ENCODE assay signal across 8 mouse cellular contexts in genomic region chr15:79440651-79441330, GRCm38 (mm10). TPM values are rescaled to one million over a fixed set of nuclear protein-coding genes. Genes with fewer than 3 reads are reported as not detected.
A peak's percentile ranks its signal among the peaks of the same experiment; 100 is the strongest.
DNase-seq lines count a peak whose midpoint lies in the region; ATAC-seq lines count a peak whose summit lies in the region.

No protein-coding gene starts in this region.

- H3K4me2 ChIP-seq in liver, embryonic 12.5 days = peak overlapping the region; percentile 89
- H3K4me2 ChIP-seq in stomach, embryonic 16.5 days (ENCODE audit: low read depth, low read length) = peak overlapping the region; percentile 55

- H3K4me1 ChIP-seq in forebrain, embryonic 10.5 days = peaks cover 81% of the 10 kb centered on the region
- peaks cover 77% of the 10 kb centered on the region for H3K4me1 ChIP-seq in liver, embryonic 12.5 days
- peaks cover 39% of the 10 kb centered on the region for H3K4me1 ChIP-seq in stomach, embryonic 16.5 days (ENCODE audit: control insufficient read depth, insufficient read depth, low read length)

- H3K4me3 ChIP-seq in forebrain, embryonic 10.5 days = peak overlapping the region; percentile 96
- peak overlapping the region; percentile 76 for H3K4me3 ChIP-seq in liver, embryonic 12.5 days
- peak overlapping the region; percentile 73 for H3K4me3 ChIP-seq in stomach, embryonic 16.5 days (replicated peaks; ENCODE audit: low read length)

- WGBS in forebrain, embryonic 10.5 days = 32% methylated on average over 11 of the region's 11 CpGs
- 30% methylated on average over 11 of the region's 11 CpGs for WGBS in liver, embryonic 12.5 days (ENCODE audit: insufficient replicate concordance)
- WGBS in stomach, embryonic 16.5 days = 11% methylated on average over 11 of the region's 11 CpGs

- DNase-seq in cerebellum, postnatal 10 days = peak; percentile 26 to 46
- DNase-seq in cerebellum, adult 9-10 months = no peak
- peak; percentile 46 for DNase-seq in 3T3-L1 (ENCODE audit: low read depth, low spot score)
- peak; percentile 31 for DNase-seq in forebrain, embryonic 10.5 days (ENCODE audit: extremely low spot score, low spot score)
- no peak for DNase-seq in frontal cortex, postnatal 25 days (ENCODE audit: low spot score in 2 of 2)
- no peak for DNase-seq in layer of hippocampus, adult 11-12 months (ENCODE audit: low spot score)

- peak overlapping the region; percentile 100 for H3K27ac ChIP-seq in forebrain, embryonic 10.5 days
- peak overlapping the region; percentile 79 for H3K27ac ChIP-seq in liver, embryonic 12.5 days
- H3K27ac ChIP-seq in stomach, embryonic 16.5 days (ENCODE audit: low read length) = peak overlapping the region; percentile 83

- peak overlapping the region; percentile 76 for H3K9ac ChIP-seq in liver, embryonic 12.5 days
- peak overlapping the region; percentile 98 for H3K9ac ChIP-seq in stomach, embryonic 16.5 days (ENCODE audit: low read length)

- H3K9me3 ChIP-seq in forebrain, embryonic 10.5 days = no peaks in the 10 kb centered on the region
- no peaks in the 10 kb centered on the region for H3K9me3 ChIP-seq in liver, embryonic 12.5 days (replicated peaks)
- no peaks in the 10 kb centered on the region for H3K9me3 ChIP-seq in stomach, embryonic 16.5 days (replicated peaks; ENCODE audit: control insufficient read depth, low read length)

- 0 out of 2 replicates have a peak, but pooled peaks cover 7% of the 10 kb centered on the region for H3K27me3 ChIP-seq in forebrain, embryonic 10.5 days (ENCODE audit: poor library complexity, severe bottlenecking)
- peaks cover 16% of the 10 kb centered on the region for H3K27me3 ChIP-seq in liver, embryonic 12.5 days (replicated peaks)
- peaks cover 2% of the 10 kb centered on the region; the same call in 1 of the 2 replicates for H3K27me3 ChIP-seq in stomach, embryonic 16.5 days (ENCODE audit: control insufficient read depth, insufficient read depth, low read length)

- H3K36me3 ChIP-seq in forebrain, embryonic 10.5 days (replicated peaks) = peaks cover 40% of the 10 kb centered on the region
- H3K36me3 ChIP-seq in liver, embryonic 12.5 days = peaks cover 24% of the 10 kb centered on the region
- H3K36me3 ChIP-seq in stomach, embryonic 16.5 days (ENCODE audit: control insufficient read depth, insufficient read depth, low read length) = peaks cover 6% of the 10 kb centered on the region; the same call in 1 of the 2 replicates

- no peak for ATAC-seq in liver, embryonic 12.5 days
- ATAC-seq in stomach, embryonic 16.5 days (ENCODE audit: insufficient read depth, low FRiP score) = peak; percentile 12; the same call in 1 of the 2 replicates

RNA-seq across cellular contexts. Expression of gene Csnk1e, which starts 14.6 kb away (rescaled TPM):
- 117 and 123 TPM in 2 replicates for polyA plus RNA-seq in forebrain, embryonic 10.5 days (2016; fragmentation: Nextera tagmentation; extraction: Ambion mirVana)
- polyA plus RNA-seq in liver, embryonic 12.5 days (2016; fragmentation: Nextera tagmentation; extraction: Ambion mirVana) = 24.1 and 24.7 TPM in 2 replicates
- polyA plus RNA-seq in stomach, embryonic 16.5 days (2015; fragmentation: Nextera tagmentation; extraction: Ambion mirVana) = 34.5 and 35.0 TPM in 2 replicates

RNA-seq across cellular contexts. Expression of gene Tmem184b, which starts 37.4 kb away (rescaled TPM):
- 50.0 and 56.1 TPM in 2 replicates for polyA plus RNA-seq in forebrain, embryonic 10.5 days (2016; fragmentation: Nextera tagmentation; extraction: Ambion mirVana)
- 16.4 and 19.0 TPM in 2 replicates for polyA plus RNA-seq in liver, embryonic 12.5 days (2016; fragmentation: Nextera tagmentation; extraction: Ambion mirVana)
- 52.7 and 59.6 TPM in 2 replicates for polyA plus RNA-seq in stomach, embryonic 16.5 days (2015; fragmentation: Nextera tagmentation; extraction: Ambion mirVana)

Comparison
In these comparisons a context has a peak if more than half of its experiments do, and no peak if none do; other contexts are left out.
1. DNase-seq: peak in cerebellum, postnatal 10 days (2 of 2), 3T3-L1 (single experiment) and forebrain, embryonic 10.5 days (single experiment); none in cerebellum, adult 9-10 months (single experiment), frontal cortex, postnatal 25 days (0 of 2) and layer of hippocampus, adult 11-12 months (single experiment).
2. Peak in every context shown above with its lines, with median percentiles within 50 percentile points of each other: H3K27ac ChIP-seq and H3K4me3 ChIP-seq.